Mouse (Mus musculus) testis, adult 2 months (tissue): ENCODE measurements around the gene Rps13.

ENCODE experiments used
- CTCF ChIP-seq: fragments of 200-500 bp; IDR thresholded peaks from 2 replicates; pipeline ENCODE4 v1.5.1; 2012; ENCODE audit warnings: low read depth, mild to moderate bottlenecking, inconsistent platforms, low read length, moderate library complexity; ENCODE audit not compliant: control insufficient read depth, insufficient read depth, insufficient replicate concordance
- POLR2A ChIP-seq: fragments of 200-500 bp; IDR thresholded peaks from 2 replicates; pipeline ENCODE4 v1.6.1; 2012; ENCODE audit warnings: low read depth, mild to moderate bottlenecking, inconsistent platforms, low read length, moderate library complexity; ENCODE audit not compliant: control insufficient read depth

- TF ChIP-seq CTCF = no peak
- TF ChIP-seq POLR2A = no peak
Measured at GRCm38 (mm10) chr7:116336226-116336625, 2.2 kb upstream of the Rps13 start.
